Mouse (Mus musculus) hindbrain, postnatal 0 days (tissue): ENCODE measurements around the gene Rrp1. TPM values are rescaled to one million over a fixed set of nuclear protein-coding genes. Genes with fewer than 3 reads are reported as not detected.
"Not testable (repeated sequence)": the region's sequence is repeated elsewhere in the genome, so short reads cannot be mapped to it uniquely, and the experiment has no call there.

Experiments used
- ATAC-seq: fragments of 200-750 bp; cut with Nextera tagmentation; 2 replicates; pipeline ENCODE4 v1.8.0; 2017; ENCODE audit warnings: mild to moderate bottlenecking, moderate TSS enrichment, moderate library complexity
- DNase-seq: peaks from one replicate; pipeline ENCODE4 v3.0.0-alpha.2; 2015; ENCODE audit warnings: low spot score
- H3K27ac ChIP-seq: fragments of 300-500 bp; sonication (generic); 2 replicates; pipeline ENCODE4 v1.5.1; 2014; ENCODE audit warnings: mild to moderate bottlenecking
- H3K27me3 ChIP-seq: fragments of 300-500 bp; sonication (generic); 2 replicates; pipeline ENCODE4 v1.6.1; 2014; ENCODE audit warnings: low read length, mixed read lengths; ENCODE audit not compliant: insufficient read depth
- H3K36me3 ChIP-seq: fragments of 300-500 bp; sonication (generic); 2 replicates; pipeline ENCODE4 v1.6.1; 2014; ENCODE audit warnings: low read length, mixed read lengths; ENCODE audit not compliant: insufficient read depth
- H3K4me1 ChIP-seq: fragments of 300-500 bp; sonication (generic); 2 replicates; pipeline ENCODE4 v1.6.1; 2014; ENCODE audit warnings: antibody characterized with exemption, low read length, mixed read lengths; ENCODE audit not compliant: insufficient read depth
- H3K4me2 ChIP-seq: fragments of 300-500 bp; sonication (generic); 2 replicates; pipeline ENCODE4 v1.6.1; 2014; ENCODE audit warnings: low read depth, mild to moderate bottlenecking, low read length, moderate library complexity, mixed read lengths
- H3K4me3 ChIP-seq: fragments of 300-500 bp; sonication (generic); 2 replicates; pipeline ENCODE4 v1.5.1; 2014; ENCODE audit warnings: low read length
- H3K9ac ChIP-seq: fragments of 300-500 bp; sonication (generic); replicated peaks from 2 replicates; pipeline ENCODE4 v1.6.1; 2014; ENCODE audit warnings: mild to moderate bottlenecking, low read length, moderate library complexity, mixed read lengths
- H3K9me3 ChIP-seq: fragments of 300-500 bp; sonication (generic); 2 replicates; pipeline ENCODE4 v1.6.1; 2016; ENCODE audit warnings: low read length, mixed read lengths
- CTCF ChIP-seq: IDR thresholded peaks from 2 replicates; pipeline ENCODE4 v1.5.1; 2016; ENCODE audit warnings: antibody characterized with exemption, control low read depth, low read depth
- WGBS: fragments of 180-500 bp; shearing (Covaris S2); extraction: QIAGEN DNeasy Blood & Tissue Kit; methylation state at CpG from one replicate; pipeline ENCODE4 v1.1.7; 2014; 5-methylcytosine and 5-hydroxymethylcytosine counted together
- polyA plus RNA-seq: library from polyadenylated mRNA; unstranded; fragments of >200 nt; fragmentation: Nextera tagmentation; extraction: Ambion mirVana; gene quantifications from 2 replicates; pipeline ENCODE4 v1.2.1, GENCODE M21; 2015
- total RNA-seq: library from RNA; depleted of rRNA; stranded (reverse); fragments of >200 nt; gene quantifications from 2 replicates; pipeline ENCODE4 v1.2.3, GENCODE M21; 2014

Rrp1 gene
- total and polyA plus RNA-seq, 2 experiments from 2014 or later: 179 to 429 TPM

- Histone ChIP-seq H3K4me1 (no peaks in the 10 kb centered on the region), H3K4me3 (peak overlapping the region; percentile 82), H3K27ac (peak overlapping the region; percentile 74), H3K9ac (peak overlapping the region; percentile 85), H3K9me3 (no peaks in the 10 kb centered on the region), H3K4me2 (peak overlapping the region; percentile 84), H3K36me3 (peaks cover 8% of the 10 kb centered on the region; the same call in 1 of the 2 replicates), H3K27me3 (no peaks in the 10 kb centered on the region)
- DNase-seq: no peak
- no peak for TF ChIP-seq CTCF
- WGBS: 56% methylated on average over 6 of the region's 6 CpGs
- ATAC-seq: no peak
Observed at GRCm38 (mm10) chr10:78426117-78426735, 13.4 kb upstream of the Rrp1 start.

DNA sequence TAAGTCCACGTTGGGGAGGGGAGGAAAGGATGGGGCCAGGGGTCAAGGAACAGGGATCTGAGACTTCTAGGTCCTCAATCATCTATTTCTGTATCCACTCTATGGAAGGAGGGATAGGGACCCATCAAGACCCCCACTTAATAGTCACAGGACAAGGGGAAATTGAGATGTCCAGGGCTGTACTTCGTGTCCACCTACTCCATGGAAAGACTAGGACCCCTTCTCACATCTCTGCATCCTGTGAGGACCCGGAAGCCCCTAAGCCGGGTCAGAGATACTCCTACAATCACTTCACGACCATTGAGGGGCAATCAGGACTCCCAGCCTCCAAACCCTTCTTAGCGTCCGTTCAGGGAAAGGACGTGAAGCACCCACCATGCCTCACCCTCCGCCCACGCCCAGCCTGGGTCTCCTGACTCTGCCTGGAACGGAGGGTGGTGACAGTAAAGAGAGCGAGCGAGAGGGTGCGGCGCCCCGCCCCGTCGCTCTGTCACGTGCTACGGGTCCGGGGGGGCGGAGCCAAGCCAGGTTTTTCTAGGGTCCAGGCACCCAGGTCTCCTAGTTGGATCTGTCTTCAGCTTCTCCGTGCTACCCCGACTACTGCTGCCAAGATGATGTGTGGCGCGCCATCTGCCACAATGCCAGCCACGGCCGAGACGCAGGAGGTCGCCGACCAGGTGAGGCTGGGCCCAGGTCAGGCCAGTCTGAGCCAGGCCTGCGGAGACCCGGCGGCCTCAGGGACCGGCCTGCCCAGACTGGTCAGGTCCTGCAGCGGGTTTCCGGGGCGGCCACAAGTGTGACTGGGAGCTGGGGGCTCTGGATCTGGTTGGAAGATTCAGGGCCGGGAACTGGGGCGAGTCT is 12.6 kb upstream of the Rrp1 start, which contains the start of gene Cstb:
Gene Cstb, plus strand, starts transcription at position 489 of the 861 bp plus-strand sequence.
- H3K4me2 ChIP-seq: peak within 1 kb of the TSS; percentile 84
- no peaks in the 10 kb centered on the region for H3K9me3 ChIP-seq
- no peak for TF ChIP-seq CTCF
- DNase-seq: peak; percentile 87
- H3K4me3 ChIP-seq: peak within 1 kb of the TSS; percentile 82
- peak within 1 kb of the TSS; percentile 85 for H3K9ac ChIP-seq
- ATAC-seq: peak; percentile 93
- peak within 1 kb of the TSS; percentile 74 for H3K27ac ChIP-seq
- no peaks in the 10 kb centered on the region for H3K27me3 ChIP-seq
- no peaks in the 10 kb centered on the region for H3K4me1 ChIP-seq
- peaks cover 8% of the 10 kb centered on the region; the same call in 1 of the 2 replicates for H3K36me3 ChIP-seq
- WGBS: 2% methylated on average over 40 of the region's 40 CpGs

DNA sequence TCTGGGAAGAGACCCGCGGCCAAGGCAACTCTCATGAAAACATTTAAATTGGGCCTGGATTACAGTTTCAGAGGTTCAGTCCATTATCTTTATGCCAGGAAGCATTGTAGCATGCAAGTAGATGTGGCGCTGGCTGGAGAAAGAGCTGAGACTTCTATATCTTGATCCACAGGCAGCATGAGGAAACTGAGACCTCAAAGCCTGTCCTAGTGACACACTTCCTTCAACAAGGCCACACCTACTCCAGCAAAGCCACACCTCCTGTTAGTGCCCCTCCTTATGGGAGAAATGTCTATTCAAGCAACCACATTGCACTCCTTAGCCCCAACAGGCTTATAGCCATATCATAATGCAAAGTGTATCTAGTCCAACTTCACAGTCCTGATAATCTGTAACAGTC is 9.8 kb upstream of the Rrp1 start:
- Histone ChIP-seq H3K27me3 (no peaks in the 10 kb centered on the region), H3K4me1 (no peaks in the 10 kb centered on the region), H3K9me3 (no peaks in the 10 kb centered on the region), H3K4me3 (no peak overlapping the region), H3K9ac (no peak overlapping the region), H3K27ac (no peak overlapping the region), H3K36me3 (peaks cover under 1% of the 10 kb centered on the region; the same call in 1 of the 2 replicates), H3K4me2 (no peak overlapping the region)
- ATAC-seq (no peak), DNase-seq (no peak)
- TF ChIP-seq CTCF: no peak
- WGBS: 88% methylated on average over 3 of the region's 3 CpGs

DNA sequence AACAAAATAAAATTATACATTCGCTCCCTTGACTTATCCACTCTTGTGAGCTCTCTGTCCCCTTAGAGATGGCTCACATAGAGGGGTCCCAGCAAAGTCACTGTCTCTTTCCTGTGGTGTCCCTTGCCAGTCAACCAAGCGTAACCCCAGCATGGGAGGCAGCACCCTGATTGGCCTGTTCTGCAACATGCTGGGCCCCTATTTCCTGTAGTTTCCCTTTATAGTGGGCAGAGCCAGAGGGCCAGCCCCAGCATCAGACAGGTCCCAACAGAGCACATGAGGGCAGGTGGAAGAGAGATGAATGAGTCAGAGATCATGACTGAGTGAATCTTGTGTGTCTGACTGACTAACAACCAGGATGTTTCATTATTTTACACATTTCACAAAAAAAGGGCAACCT is 8.1 kb upstream of the Rrp1 start:
- 80% methylated on average over 2 of the region's 2 CpGs for WGBS
- Histone ChIP-seq H3K4me1 (no peaks in the 10 kb centered on the region), H3K9me3 (no peaks in the 10 kb centered on the region), H3K4me2 (no peak overlapping the region), H3K36me3 (no peaks in the 10 kb centered on the region), H3K27ac (no peak overlapping the region), H3K27me3 (no peaks in the 10 kb centered on the region), H3K4me3 (no peak overlapping the region), H3K9ac (no peak overlapping the region)
- DNase-seq (no peak), ATAC-seq (no peak)
- no peak for TF ChIP-seq CTCF

DNA sequence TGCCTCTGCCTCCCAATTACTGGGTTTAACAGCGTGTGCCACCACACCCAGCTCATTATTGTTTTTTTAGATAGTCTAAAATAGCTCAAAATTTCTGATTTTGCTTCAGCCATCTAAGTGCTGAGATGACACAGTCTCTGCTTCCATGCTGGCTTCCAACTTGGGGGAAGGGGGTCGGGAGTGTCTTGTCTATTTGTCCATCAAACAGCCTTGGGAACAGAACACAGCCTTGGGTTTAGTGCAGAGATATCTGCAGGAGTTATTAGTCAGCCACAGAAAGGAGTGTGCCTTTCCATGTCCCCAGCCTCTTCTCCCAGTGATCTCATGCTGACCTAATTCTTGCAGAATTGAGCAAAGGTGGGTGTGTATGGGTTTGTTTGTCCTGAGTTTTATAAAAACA is 5.9 kb upstream of the Rrp1 start:
- 90% methylated on average over 2 of the region's 2 CpGs for WGBS
- no peak overlapping the region for H3K4me2 ChIP-seq
- DNase-seq (no peak), ATAC-seq (no peak)
- no peak overlapping the region for H3K4me3 ChIP-seq
- no peaks in the 10 kb centered on the region for H3K27me3 ChIP-seq
- no peaks in the 10 kb centered on the region for H3K4me1 ChIP-seq
- H3K36me3 ChIP-seq: no peaks in the 10 kb centered on the region
- H3K9me3 ChIP-seq: no peaks in the 10 kb centered on the region
- TF ChIP-seq CTCF: no peak
- no peak overlapping the region for H3K9ac ChIP-seq
- no peak overlapping the region for H3K27ac ChIP-seq

GRCm38 (mm10) chr10:78417888-78418287 is 5.0 kb upstream of the Rrp1 start:
- H3K27me3 ChIP-seq: no peaks in the 10 kb centered on the region
- WGBS: 66% methylated on average over 5 of the region's 5 CpGs
- H3K4me2 ChIP-seq: no peak overlapping the region
- ATAC-seq: no peak
- H3K9me3 ChIP-seq: no peaks in the 10 kb centered on the region
- H3K36me3 ChIP-seq: no peaks in the 10 kb centered on the region
- no peak overlapping the region for H3K4me3 ChIP-seq
- no peak overlapping the region for H3K27ac ChIP-seq
- no peak overlapping the region for H3K9ac ChIP-seq
- H3K4me1 ChIP-seq: no peaks in the 10 kb centered on the region
- DNase-seq: no peak
- TF ChIP-seq CTCF: no peak

DNA sequence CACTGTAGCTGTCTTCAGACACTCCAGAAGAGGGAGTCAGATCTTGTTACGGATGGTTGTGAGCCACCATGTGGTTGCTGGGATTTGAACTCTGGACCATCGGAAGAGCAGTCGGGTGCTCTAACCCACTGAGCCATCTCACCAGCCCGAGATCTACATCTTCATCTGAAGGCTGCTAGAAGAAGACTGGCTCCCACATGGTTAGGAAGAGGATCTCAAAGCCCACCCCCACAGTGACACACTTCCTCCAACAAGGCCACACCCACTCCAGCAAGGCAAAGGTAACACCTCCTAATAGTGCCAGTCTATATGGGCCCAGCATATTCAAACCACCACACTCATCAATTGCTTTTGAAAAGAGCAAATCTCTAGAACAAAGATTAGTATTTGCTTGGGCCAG is 2.1 kb upstream of the Rrp1 start:
- H3K9me3 ChIP-seq, DNase-seq, H3K4me3 ChIP-seq, H3K9ac ChIP-seq, H3K4me1 ChIP-seq, H3K4me2 ChIP-seq, H3K36me3 ChIP-seq, ATAC-seq, H3K27me3 ChIP-seq, H3K27ac ChIP-seq: not testable (repeated sequence)
- 89% methylated on average over 3 of the region's 4 CpGs for WGBS
